Mouse (Mus musculus) small intestine, adult 2 months (tissue): ENCODE measurements around the gene Tbcel.

ENCODE experiments used
- CTCF ChIP-seq: fragments of 200-500 bp; IDR thresholded peaks from 2 replicates; pipeline ENCODE4 v1.5.1; 2012; ENCODE audit warnings: low read depth, mild to moderate bottlenecking, control low read depth, inconsistent platforms, low read length, moderate library complexity, mixed read lengths; ENCODE audit not compliant: insufficient replicate concordance, insufficient read length; ENCODE audit errors: extremely low read depth
- POLR2A ChIP-seq: fragments of 200-500 bp; IDR thresholded peaks from 2 replicates; pipeline ENCODE4 v1.6.1; 2012; ENCODE audit warnings: low read depth, mild to moderate bottlenecking, control low read depth, inconsistent platforms, low read length, moderate library complexity

GRCm38 (mm10) chr9:42488071-42488470 is 19.5 kb downstream of the Tbcel start:
- TF ChIP-seq POLR2A (no peak), CTCF (no peak)
